Mouse (Mus musculus) urinary bladder, adult 18-20 months (tissue): ENCODE results near the gene Dyrk1a.
"Not testable (repeated sequence)": the region's sequence is repeated elsewhere in the genome, so short reads cannot be mapped to it uniquely, and the experiment has no call there.

Experiments
- DNase-seq, 2 experiments: peaks; one replicate each; pipeline ENCODE4 v3.0.0; 2022; ENCODE audit warnings: low spot score in 2 of 2, mixed read lengths in 2 of 2

Dyrk1a gene

GRCm38 (mm10) chr16:94632424-94632963, 62.7 kb downstream of the Dyrk1a start:
- DNase-seq: no peak

- no peak for DNase-seq
Measured at GRCm38 (mm10) chr16:94633012-94633411, 63.2 kb downstream of the Dyrk1a start.

- no peak for DNase-seq
Measured at GRCm38 (mm10) chr16:94637423-94637822, 67.6 kb downstream of the Dyrk1a start.

- no peak for DNase-seq
Measured at GRCm38 (mm10) chr16:94641799-94642198, 72.0 kb downstream of the Dyrk1a start.

- DNase-seq: no peak
Measured at GRCm38 (mm10) chr16:94647153-94647552, 77.3 kb downstream of the Dyrk1a start.

GRCm38 (mm10) chr16:94647925-94648324, 78.1 kb downstream of the Dyrk1a start:
- DNase-seq: no peak

- no peak for DNase-seq
Measured at GRCm38 (mm10) chr16:94649861-94650260, 80.1 kb downstream of the Dyrk1a start.

- no peak for DNase-seq
Measured at GRCm38 (mm10) chr16:94652091-94652713, 82.4 kb downstream of the Dyrk1a start.

GRCm38 (mm10) chr16:94655083-94655482, 85.3 kb downstream of the Dyrk1a start:
- DNase-seq: no peak

GRCm38 (mm10) chr16:94656891-94657290, 87.1 kb downstream of the Dyrk1a start:
- DNase-seq: no peak

- DNase-seq: no peak
Measured at GRCm38 (mm10) chr16:94659394-94659793, 89.6 kb downstream of the Dyrk1a start.

GRCm38 (mm10) chr16:94660221-94660620, 90.4 kb downstream of the Dyrk1a start:
- no peak for DNase-seq

- no peak for DNase-seq
Measured at GRCm38 (mm10) chr16:94667557-94667956, 97.7 kb downstream of the Dyrk1a start.

- no peak for DNase-seq
Measured at GRCm38 (mm10) chr16:94671313-94671712, 101.5 kb downstream of the Dyrk1a start.

- no peak for DNase-seq
Measured at GRCm38 (mm10) chr16:94680924-94681323, 111.1 kb downstream of the Dyrk1a start.

GRCm38 (mm10) chr16:94681760-94682159, 112.0 kb downstream of the Dyrk1a start:
- no peak for DNase-seq

GRCm38 (mm10) chr16:94683960-94684359, 114.2 kb downstream of the Dyrk1a start:
- DNase-seq: no peak

- DNase-seq: no peak
Measured at GRCm38 (mm10) chr16:94693687-94694305, 124.0 kb downstream of the Dyrk1a start.

GRCm38 (mm10) chr16:94697553-94697952, 127.7 kb downstream of the Dyrk1a start:
- no peak for DNase-seq

- DNase-seq: not testable (repeated sequence)
Measured at GRCm38 (mm10) chr16:94698234-94698633, 128.4 kb downstream of the Dyrk1a start.

GRCm38 (mm10) chr16:94701141-94701540, 131.3 kb downstream of the Dyrk1a start:
- DNase-seq: no peak

GRCm38 (mm10) chr16:94701971-94702370, 132.2 kb downstream of the Dyrk1a start:
- no peak for DNase-seq

- DNase-seq: peak; percentile 69 to 73
Measured at GRCm38 (mm10) chr16:94713480-94714094, 143.8 kb downstream of the Dyrk1a start.
